Mouse (Mus musculus): ENCODE data around the gene 4933428G20Rik.

The 4933428G20Rik gene

DNA sequence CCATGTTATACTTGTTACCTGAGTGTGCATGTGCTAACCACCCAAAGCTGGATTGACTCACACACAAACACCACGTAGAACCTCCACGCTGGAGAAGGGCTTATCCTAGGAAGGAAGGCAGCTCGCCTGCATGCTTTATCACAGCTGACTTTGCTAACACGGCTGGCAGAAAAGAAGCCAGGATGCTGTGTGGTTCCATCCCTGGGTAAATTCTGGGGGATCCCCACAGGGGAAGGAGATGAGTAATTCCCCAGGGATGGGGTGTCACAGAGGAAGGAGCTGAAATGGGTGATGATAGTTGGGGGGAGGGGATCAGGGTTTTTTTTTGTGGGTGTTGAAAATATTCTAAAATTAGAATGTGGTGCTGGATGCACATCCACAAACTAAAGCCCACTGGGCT is 5.6 kb upstream of the 4933428G20Rik start:
- DNase-seq (ENCODE audit: low read depth), result no peak

- DNase-seq (ENCODE audit: low read depth), result no peak
These were observed 2.7 kb upstream of the 4933428G20Rik start for GRCm38 (mm10) chr11:97502846-97503245.

GRCm38 (mm10) chr11:97502383-97502782 is 2.2 kb upstream of the 4933428G20Rik start:
- no peak for DNase-seq (ENCODE audit: low read depth)

DNA sequence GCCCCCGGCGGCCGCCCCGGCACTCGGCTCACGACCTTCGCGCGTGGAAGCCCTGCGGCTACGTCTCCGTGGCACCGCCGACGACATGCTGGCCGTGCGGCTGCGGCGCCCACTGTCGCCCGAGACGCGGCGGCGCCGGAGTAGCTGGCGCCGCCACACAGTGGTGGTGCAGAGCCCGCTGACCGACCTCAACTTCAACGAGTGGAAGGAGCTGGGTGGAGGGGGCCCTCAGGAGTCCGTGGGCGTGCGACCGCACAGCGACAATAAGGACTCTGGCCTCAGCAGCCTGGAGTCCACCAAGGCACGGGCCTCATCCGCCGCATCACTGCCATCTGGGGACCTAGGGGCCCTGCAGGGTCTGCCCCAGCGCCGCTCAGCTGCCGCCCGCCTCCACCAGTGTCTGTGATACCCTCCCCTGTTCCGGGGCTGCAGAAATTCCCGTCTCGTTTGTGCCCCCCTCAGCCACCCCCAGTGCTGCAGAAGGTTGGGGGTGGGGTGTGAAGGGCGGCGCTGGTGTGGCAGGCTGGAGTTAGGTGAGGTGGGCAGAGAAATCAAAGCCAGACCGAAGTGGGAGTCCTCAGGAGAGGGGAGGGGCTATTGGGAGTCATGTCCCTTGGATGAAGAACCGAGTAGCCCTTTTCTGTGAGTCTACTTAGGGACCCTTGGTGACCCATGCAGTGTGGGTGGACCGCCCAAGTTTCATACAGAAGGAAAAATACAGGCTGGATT is 744 bp upstream of the 4933428G20Rik start:
- no peak for DNase-seq (ENCODE audit: low read depth)

DNA sequence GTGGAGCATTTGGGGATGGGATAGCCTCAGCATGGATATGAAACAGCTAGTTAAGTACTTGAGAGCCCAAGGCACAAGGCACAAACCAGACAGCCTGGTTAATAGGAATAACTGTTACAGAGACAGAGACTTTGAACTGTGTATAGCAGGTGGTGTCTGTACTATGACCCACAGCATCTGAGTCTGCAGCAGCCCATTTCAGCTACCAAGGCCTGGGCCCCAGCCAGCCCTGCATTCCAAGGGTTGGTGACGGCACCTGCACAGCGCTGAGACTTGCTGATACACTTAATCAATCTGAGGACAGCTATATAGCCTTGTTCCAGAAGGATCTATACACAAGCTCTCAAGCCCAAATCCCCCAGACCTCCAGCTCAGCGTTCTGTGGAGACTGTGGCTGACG is 2.6 kb downstream of the 4933428G20Rik start:
- DNase-seq (ENCODE audit: low read depth), result no peak

DNA sequence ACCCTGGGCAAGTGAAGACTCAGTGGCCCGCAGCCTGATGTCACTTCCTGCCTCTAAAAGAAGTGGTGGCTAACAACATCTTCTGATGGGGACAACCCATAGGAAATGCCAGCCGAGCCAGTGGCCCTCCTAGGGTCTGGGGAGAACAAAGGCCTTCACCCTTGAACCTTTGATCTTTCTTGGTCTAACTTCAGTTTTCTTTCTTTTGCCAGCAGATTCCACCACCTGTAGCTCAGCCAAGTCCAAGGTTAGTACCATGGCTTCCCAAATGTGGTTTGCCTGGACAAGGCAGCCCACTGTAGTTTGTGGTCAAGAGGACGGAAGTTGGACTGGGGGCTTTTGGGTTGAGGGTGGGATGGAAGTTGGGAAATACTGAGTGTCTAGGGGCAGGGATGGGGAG is 7.3 kb downstream of the 4933428G20Rik start:
- no peak for DNase-seq (ENCODE audit: low read depth)

- DNase-seq (ENCODE audit: low read depth), result no peak
These were observed 8.5 kb downstream of the 4933428G20Rik start for GRCm38 (mm10) chr11:97491640-97492039.

DNA sequence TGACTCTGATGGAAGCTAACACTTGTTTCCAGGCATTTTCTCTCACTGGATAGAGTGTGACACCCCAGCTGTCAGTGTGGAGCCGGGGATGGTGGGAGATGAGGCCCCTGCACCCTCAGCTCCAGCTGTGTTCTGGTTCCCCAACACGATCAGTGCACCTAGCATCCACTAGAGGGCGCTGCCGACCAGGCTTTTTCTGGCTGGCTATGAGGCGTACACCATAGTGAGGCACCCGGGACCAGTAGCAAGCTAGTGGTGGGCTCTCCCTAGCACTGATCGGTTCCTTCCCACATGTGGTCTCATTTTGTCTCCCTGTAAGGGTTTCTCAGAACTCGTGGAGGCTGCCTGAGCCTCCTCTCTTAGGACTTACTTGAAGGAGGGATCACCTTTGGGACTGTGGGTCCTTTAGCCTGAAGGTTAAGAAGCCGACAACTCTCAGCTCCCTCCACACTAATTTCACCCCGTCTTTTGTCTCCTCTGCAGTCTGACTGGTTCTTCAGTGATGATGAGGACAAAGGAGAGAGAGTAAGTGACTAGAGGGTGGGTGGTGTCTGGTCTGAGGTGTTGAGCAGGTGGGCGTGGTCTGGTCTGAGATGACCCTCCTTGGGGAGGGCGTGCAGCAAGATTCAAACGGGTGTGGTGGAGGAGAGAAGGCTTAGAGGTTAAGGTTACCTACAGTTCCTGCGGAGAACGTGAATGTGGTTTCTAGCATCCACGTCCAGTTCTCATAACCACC is 10.4 kb downstream of the 4933428G20Rik start:
- DNase-seq (ENCODE audit: low read depth), result peak; percentile 72

- DNase-seq (ENCODE audit: low read depth), result no peak
These were observed 12.5 kb downstream of the 4933428G20Rik start for GRCm38 (mm10) chr11:97487656-97488055.

- no peak for DNase-seq (ENCODE audit: low read depth)
These were observed 14.5 kb downstream of the 4933428G20Rik start for GRCm38 (mm10) chr11:97485661-97486060.

GRCm38 (mm10) chr11:97479824-97480223 is 20.3 kb downstream of the 4933428G20Rik start:
- DNase-seq (ENCODE audit: low read depth), result no peak

GRCm38 (mm10) chr11:97479085-97479484 is 21.1 kb downstream of the 4933428G20Rik start:
- DNase-seq (ENCODE audit: low read depth), result no peak

GRCm38 (mm10) chr11:97478345-97478744 is 21.8 kb downstream of the 4933428G20Rik start:
- DNase-seq (ENCODE audit: low read depth), result no peak

GRCm38 (mm10) chr11:97477431-97477830 is 22.7 kb downstream of the 4933428G20Rik start:
- no peak for DNase-seq (ENCODE audit: low read depth)

GRCm38 (mm10) chr11:97476334-97477095 is 23.6 kb downstream of the 4933428G20Rik start:
- peak; percentile 79 for DNase-seq (ENCODE audit: low read depth)

DNA sequence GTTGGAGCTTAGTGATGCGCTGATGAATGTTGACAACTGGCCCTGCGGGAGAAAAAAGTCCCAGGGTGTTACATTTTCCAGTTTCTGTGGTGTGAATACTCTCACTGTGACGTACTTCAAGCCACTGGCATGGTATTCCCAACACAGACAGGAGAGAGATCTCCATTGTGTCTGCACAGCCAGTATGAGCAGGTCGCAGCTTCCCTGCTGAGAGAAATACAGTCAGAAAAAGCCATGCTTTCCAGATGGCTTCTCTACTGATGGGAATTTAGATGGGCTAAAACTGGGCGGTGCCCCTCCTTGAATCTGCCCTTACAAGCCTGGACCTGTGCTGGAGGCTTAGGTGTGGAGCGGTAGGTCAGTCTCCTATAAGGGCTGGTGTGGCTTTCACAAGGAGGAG is 28.9 kb downstream of the 4933428G20Rik start:
- no peak for DNase-seq (ENCODE audit: low read depth)

DNA sequence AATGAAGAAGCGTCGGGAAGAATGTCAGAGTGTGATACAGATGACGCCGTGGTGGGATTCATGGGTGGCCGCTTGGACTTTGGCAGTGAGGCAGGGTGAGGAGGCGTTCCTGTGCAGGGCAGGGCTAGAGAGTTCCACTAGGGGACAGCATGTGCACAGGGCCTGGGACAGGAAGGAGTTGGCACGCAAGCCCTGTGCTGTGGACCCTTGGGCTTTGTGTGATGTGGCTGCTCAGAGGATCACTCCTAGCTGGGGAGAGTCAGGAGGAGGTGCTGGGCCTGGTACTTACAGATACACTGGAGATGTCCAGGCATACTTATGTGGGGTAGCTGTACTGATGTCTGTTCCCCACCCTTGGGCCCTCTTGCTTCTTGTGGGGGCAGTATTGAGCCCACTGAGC is 30.3 kb downstream of the 4933428G20Rik start:
- DNase-seq (ENCODE audit: low read depth), result no peak

GRCm38 (mm10) chr11:97468639-97469287 is 31.4 kb downstream of the 4933428G20Rik start:
- DNase-seq (ENCODE audit: low read depth), result peak; percentile 86

GRCm38 (mm10) chr11:97466444-97467160 is 33.5 kb downstream of the 4933428G20Rik start:
- DNase-seq (ENCODE audit: low read depth), result no peak

DNA sequence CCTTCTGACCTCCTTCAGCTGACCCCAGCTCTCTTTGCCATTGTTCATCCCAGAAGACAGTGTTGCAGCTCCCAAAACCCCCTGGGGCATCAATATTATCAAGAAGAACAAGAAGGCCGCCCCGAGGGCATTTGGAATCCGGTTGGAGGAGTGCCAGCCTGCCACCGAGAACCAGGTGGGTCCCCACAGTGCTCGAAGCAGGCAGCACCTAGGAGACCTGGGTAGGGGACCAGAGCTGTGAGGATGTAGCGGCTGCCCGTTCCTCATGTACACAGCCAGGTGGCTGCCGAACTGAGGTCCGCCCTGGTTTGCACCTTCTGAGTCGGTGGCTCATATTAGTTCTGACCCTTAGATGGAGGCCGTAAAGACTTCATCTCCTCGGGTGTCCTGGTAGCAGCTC is 34.2 kb downstream of the 4933428G20Rik start:
- DNase-seq (ENCODE audit: low read depth), result no peak

DNA sequence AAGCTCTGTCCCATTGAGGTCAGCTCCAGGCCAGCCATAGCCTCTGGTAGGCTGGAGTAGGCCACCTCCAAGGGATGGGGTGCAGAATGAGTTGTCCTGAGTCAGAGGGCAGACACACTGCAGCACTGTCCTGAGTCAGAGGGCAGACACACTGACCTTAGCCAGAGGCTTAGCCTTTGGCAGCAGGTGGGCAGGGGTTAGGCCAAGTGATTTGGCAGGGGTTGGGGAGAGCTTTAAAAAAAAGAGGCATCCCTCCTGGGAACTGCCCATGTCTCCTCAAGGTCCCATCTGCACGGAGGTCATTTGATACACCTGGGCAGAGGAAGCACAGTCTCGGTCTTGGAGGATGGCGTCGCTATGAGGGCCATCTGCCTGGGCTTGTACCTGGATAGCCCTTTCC is 36.1 kb downstream of the 4933428G20Rik start:
- no peak for DNase-seq (ENCODE audit: low read depth)

DNA sequence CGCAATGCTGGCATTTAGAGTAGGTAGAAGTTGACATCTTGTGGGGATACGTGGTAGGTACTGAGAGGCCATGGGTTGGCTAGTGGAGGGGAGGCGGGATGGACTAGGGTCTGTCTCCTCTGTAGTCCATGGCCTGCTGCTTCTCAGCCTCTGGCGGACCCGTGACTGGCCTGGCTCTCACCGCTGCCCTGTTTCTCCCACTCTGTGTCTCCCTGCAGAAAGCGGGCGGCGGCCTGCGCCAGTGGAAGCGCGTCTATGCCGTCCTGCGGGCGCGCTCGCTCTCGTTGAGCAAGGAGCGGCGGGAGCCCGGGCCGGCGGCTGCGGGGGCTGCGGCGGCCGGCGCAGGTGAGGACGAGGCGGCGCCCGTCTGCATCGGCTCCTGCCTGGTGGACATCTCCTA is 37.0 kb downstream of the 4933428G20Rik start:
- no peak for DNase-seq (ENCODE audit: low read depth)

Measured in 416B (cell line).